Mouse (Mus musculus) hindbrain, embryonic 16.5 days (tissue): Measurements from ENCODE around the gene Arhgef7. TPM values are rescaled to one million over a fixed set of nuclear protein-coding genes. Genes with fewer than 3 reads are reported as not detected.

ENCODE experiments used
- ATAC-seq: fragments of 200-750 bp; cut with Nextera tagmentation; 2 replicates; pipeline ENCODE4 v1.8.0; 2017; ENCODE audit warnings: moderate TSS enrichment, moderate library complexity
- H3K27ac ChIP-seq: fragments of 300-500 bp; sonication (generic); 2 replicates; pipeline ENCODE4 v1.5.1; 2014; ENCODE audit warnings: low read depth, mild to moderate bottlenecking, control low read depth, low read length, moderate library complexity
- H3K27me3 ChIP-seq: fragments of 300-500 bp; sonication (generic); replicated peaks from 2 replicates; pipeline ENCODE4 v1.6.1; 2014; ENCODE audit warnings: low read length; ENCODE audit not compliant: control insufficient read depth, insufficient read depth
- H3K36me3 ChIP-seq: fragments of 300-500 bp; sonication (generic); 2 replicates; pipeline ENCODE4 v1.6.1; 2014; ENCODE audit warnings: mild to moderate bottlenecking, low read length, moderate library complexity, mixed read lengths; ENCODE audit not compliant: control insufficient read depth, insufficient read depth
- H3K4me1 ChIP-seq: fragments of 300-500 bp; sonication (generic); 2 replicates; pipeline ENCODE4 v1.6.1; 2014; ENCODE audit warnings: low read depth, low read length; ENCODE audit not compliant: control insufficient read depth, insufficient read depth
- H3K4me2 ChIP-seq: fragments of 300-500 bp; sonication (generic); 2 replicates; pipeline ENCODE4 v1.6.1; 2014; ENCODE audit warnings: mild to moderate bottlenecking, low read length, control low read depth, moderate library complexity
- H3K4me3 ChIP-seq: fragments of 300-500 bp; sonication (generic); 2 replicates; pipeline ENCODE4 v1.5.1; 2014; ENCODE audit warnings: mild to moderate bottlenecking, low read length, control low read depth, moderate library complexity
- H3K9ac ChIP-seq: fragments of 300-500 bp; sonication (generic); 2 replicates; pipeline ENCODE4 v1.6.1; 2014; ENCODE audit warnings: low read depth, mild to moderate bottlenecking, control low read depth, low read length, moderate library complexity
- H3K9me3 ChIP-seq: fragments of 300-500 bp; sonication (generic); 2 replicates; pipeline ENCODE4 v1.6.1; 2014; ENCODE audit warnings: mild to moderate bottlenecking, low read length, moderate library complexity; ENCODE audit not compliant: control insufficient read depth
- WGBS: fragments of 180-500 bp; shearing (Covaris S2); extraction: QIAGEN DNeasy Blood & Tissue Kit; methylation state at CpG from one replicate; pipeline ENCODE4 v1.1.7; 2014; 5-methylcytosine and 5-hydroxymethylcytosine counted together
- polyA plus RNA-seq: library from polyadenylated mRNA; unstranded; fragments of >200 nt; fragmentation: Nextera tagmentation; extraction: Ambion mirVana; gene quantifications from 2 replicates; pipeline ENCODE4 v1.2.1, GENCODE M21; 2015

Gene Arhgef7
- polyA plus RNA-seq, 1 experiment from 2014 or later, result 57.4 TPM

- Histone ChIP-seq H3K9ac (no peak overlapping the region), H3K4me3 (no peak overlapping the region), H3K36me3 (no peaks in the 10 kb centered on the region), H3K4me2 (no peak overlapping the region), H3K9me3 (no peaks in the 10 kb centered on the region), H3K4me1 (peaks cover 29% of the 10 kb centered on the region), H3K27me3 (no peaks in the 10 kb centered on the region), H3K27ac (no peak overlapping the region)
- WGBS, result 48% methylated on average over 7 of the region's 7 CpGs
- ATAC-seq, result no peak
These were observed 43.1 kb downstream of the Arhgef7 start for GRCm38 (mm10) chr8:11770521-11771080.

DNA sequence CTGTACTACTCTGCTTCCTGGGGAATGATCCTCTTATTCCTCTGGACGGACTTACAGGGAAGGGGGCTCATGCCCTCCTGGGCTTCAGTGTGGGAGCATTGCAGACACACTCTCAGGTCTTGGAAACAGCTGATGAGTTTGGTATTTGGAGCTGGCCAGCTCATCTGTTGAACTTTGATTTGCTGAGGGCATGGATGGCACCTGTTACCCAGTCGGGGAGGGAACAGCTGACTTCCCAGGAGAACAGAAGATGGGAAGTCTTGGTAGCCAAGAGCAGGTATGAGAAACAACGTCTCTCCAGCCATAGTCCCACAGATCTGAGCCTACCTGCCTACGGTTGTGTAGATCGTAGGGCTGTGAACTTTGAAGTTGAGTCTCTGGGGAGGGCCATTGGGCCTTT is 44.1 kb downstream of the Arhgef7 start:
- no peak overlapping the region for H3K4me2 ChIP-seq

DNA sequence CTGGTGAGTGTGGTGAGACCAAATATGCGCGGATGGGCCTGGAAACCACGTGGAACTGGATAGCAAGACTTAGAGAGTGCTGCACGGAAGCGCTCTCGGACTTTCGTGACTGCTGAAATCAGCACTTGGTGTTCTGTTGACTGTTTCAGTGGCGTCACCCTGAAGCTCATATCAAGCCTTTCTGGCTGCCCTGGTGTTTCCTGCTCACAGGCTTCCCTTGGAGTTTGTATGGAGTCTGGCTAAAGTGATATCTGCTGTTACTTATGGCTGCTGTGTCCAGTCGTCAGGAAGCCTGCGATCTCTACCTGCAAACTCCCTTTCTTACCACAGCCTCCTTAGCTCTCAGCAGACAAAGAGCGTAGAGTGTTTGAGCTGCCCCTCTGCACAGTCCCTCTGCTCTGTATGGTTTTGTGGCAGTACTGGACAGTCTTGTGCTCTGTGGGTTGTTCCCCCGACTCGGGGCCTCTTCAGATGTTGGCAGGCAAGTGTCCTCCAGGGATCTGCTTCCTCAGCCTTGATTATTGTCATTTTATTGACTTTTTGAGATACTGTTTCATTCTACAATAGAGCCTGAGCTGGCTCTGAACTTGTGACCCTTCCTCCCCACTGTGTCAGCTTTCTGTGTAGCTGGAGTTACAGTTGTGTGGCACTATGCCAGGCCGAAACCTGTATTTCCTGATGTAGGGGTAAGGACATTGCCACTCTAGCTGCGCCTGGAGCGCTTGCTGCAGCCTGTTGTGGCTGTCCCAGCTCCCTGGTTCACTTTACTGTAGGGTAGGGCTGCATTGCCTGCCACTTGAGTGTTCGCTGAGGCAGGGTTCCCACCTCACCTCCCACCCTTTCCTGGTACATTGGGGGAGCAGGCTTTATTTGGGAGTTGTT is 46.9 kb downstream of the Arhgef7 start:
- Histone ChIP-seq H3K36me3 (no peaks in the 10 kb centered on the region), H3K27me3 (no peaks in the 10 kb centered on the region), H3K27ac (no peak overlapping the region), H3K4me3 (no peak overlapping the region), H3K9me3 (no peaks in the 10 kb centered on the region), H3K4me2 (no peak overlapping the region), H3K4me1 (peaks cover 41% of the 10 kb centered on the region), H3K9ac (no peak overlapping the region)
- ATAC-seq, result no peak
- WGBS, result 77% methylated on average over 17 of the region's 17 CpGs

More for the DNA sequence above, 44.1 kb downstream of the Arhgef7 start:
- Histone ChIP-seq H3K27ac (no peak overlapping the region), H3K36me3 (no peaks in the 10 kb centered on the region), H3K4me3 (no peak overlapping the region), H3K9me3 (no peaks in the 10 kb centered on the region), H3K4me1 (peaks cover 32% of the 10 kb centered on the region), H3K27me3 (no peaks in the 10 kb centered on the region), H3K9ac (no peak overlapping the region)
- no peak for ATAC-seq
- 93% methylated on average over 5 of the region's 5 CpGs for WGBS

DNA sequence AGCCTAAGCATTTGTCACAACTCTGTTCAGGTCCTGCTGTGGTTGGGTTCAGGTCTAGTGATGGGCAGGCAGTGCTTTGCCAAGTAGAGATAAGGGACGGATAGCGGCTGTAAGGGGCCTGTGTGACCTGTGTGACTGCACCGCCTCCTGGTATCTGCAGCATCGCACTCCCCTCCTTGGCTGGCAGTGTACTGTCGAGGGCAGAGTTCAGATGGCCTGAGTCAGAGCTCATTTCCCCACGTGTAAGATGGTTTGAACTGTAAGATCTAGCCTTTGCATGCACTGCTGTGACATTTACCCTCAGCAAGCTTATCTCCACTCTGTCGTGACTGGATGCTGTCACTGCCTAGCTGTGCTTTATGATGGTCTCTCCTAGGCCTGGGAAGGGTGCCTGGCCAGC is 48.4 kb downstream of the Arhgef7 start:
- Histone ChIP-seq H3K9me3 (no peaks in the 10 kb centered on the region), H3K36me3 (no peaks in the 10 kb centered on the region), H3K27me3 (no peaks in the 10 kb centered on the region), H3K9ac (no peak overlapping the region), H3K4me2 (no peak overlapping the region), H3K27ac (no peak overlapping the region), H3K4me1 (peaks cover 41% of the 10 kb centered on the region), H3K4me3 (no peak overlapping the region)
- no peak for ATAC-seq
- 69% methylated on average over 7 of the region's 7 CpGs for WGBS

DNA sequence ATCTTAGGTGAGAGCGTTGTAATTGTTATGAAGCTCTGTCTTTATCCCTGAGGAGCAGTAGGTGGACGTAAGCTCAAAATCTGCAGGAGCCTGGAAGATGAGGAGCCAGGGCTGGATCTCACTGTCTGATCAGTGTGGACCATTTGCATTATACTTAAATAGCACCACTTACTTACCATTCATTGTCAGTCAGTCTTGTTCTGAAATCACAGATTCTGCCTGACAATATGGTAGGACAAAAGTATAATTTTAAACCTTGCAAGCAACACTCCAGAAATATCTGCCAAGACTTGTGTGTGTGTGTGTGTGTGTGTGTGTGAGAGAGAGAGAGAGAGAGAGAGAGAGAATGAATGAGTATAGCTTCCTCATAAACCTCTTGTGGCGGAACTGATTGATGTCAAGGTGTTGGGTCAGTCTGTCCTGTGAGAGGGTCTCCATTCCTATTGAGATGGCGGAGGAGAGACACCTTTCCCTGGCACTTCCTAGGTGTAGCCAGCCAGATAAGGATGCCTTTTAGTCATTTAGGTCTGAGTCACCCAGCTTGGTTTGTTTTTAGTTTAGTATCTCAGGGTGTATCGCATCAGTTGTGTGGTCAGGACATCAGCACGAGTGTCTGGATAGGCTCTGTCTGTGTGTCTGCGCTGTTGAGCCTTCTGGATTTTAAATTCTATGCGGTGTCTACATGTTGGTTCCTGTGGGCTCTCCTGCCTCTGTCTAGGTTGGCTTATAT is 49.1 kb downstream of the Arhgef7 start:
- WGBS, result 90% methylated on average over 8 of the region's 8 CpGs
- H3K9ac ChIP-seq, result no peak overlapping the region
- no peak overlapping the region for H3K4me3 ChIP-seq
- H3K4me2 ChIP-seq, result no peak overlapping the region
- H3K36me3 ChIP-seq, result no peaks in the 10 kb centered on the region
- peaks cover 41% of the 10 kb centered on the region for H3K4me1 ChIP-seq
- no peak for ATAC-seq
- H3K27me3 ChIP-seq, result no peaks in the 10 kb centered on the region
- no peaks in the 10 kb centered on the region for H3K9me3 ChIP-seq
- no peak overlapping the region for H3K27ac ChIP-seq

DNA sequence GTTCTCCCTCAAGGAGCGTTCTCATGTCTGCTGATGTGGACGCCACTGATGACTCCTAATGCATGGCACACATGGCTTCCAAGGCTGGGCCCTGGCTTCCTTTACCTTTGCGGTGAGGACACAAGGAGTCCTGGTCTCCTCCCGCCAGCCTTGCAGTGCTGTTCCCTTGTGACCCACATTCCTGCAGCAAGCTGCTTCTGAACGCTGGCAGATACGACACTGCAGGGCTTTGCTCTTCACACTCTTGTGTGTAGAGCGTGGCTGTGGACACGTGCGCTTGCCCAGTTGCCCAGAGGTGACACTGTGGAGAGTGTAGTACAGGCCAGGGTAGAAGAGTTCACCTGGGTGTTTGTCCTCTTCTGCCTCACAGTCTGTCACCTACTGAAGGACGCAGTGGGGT is 49.7 kb downstream of the Arhgef7 start:
- Histone ChIP-seq H3K9me3 (no peaks in the 10 kb centered on the region), H3K4me3 (no peak overlapping the region), H3K27me3 (no peaks in the 10 kb centered on the region), H3K36me3 (peaks cover 1% of the 10 kb centered on the region; the same call in 1 of the 2 replicates), H3K27ac (no peak overlapping the region), H3K4me2 (no peak overlapping the region), H3K4me1 (peaks cover 41% of the 10 kb centered on the region), H3K9ac (no peak overlapping the region)
- ATAC-seq, result peak; percentile 31; the same call in 1 of the 2 replicates
- WGBS, result 67% methylated on average over 10 of the region's 10 CpGs

DNA sequence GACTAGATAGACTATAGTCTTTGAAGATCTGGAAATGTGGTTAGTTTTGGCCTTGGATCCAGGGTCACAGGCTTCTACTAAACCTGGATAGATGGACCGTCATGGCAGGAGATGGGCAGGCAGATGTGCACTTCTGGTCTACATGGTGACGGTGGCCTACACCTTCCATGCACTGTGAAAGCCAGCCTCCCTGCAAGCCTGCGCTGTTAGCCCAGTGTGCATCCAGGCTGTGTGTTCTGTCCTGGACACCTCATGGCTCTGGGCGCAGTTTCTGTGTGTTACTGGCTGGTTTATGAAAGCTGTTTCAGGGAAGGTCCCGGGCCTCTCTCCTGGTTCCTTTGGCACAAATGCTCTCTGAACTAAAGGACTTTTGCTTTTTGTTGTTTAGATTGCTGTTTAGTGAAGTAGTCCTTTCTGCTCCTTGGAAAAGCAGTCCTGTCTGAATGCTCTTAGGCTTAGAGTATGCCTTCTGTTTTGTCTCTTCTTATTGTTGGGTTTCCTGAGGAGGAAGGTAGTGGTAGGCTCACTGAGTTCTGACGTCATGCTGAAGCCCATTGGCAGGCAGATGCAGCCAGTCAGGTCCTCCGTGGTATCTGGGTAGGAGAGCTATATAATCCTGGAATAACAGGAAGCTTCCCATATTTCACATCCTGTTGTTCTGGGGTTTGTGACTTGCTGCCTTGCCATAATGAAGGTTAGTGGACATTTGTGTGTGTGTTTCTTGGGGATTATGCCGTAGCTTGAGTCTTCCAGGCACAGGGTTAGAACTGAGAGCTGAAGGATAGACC is 51.3 kb downstream of the Arhgef7 start:
- Histone ChIP-seq H3K9ac (no peak overlapping the region), H3K27me3 (no peaks in the 10 kb centered on the region), H3K9me3 (no peaks in the 10 kb centered on the region), H3K36me3 (peaks cover 11% of the 10 kb centered on the region; the same call in 1 of the 2 replicates), H3K4me1 (peaks cover 32% of the 10 kb centered on the region), H3K4me3 (no peak overlapping the region), H3K4me2 (no peak overlapping the region), H3K27ac (0 out of 2 replicates have a peak overlapping the region, but pooled peaks have one; percentile 15)
- WGBS, result 79% methylated on average over 8 of the region's 8 CpGs
- no peak for ATAC-seq

GRCm38 (mm10) chr8:11779844-11780634 is 52.5 kb downstream of the Arhgef7 start:
- no peaks in the 10 kb centered on the region for H3K27me3 ChIP-seq
- no peak for ATAC-seq
- no peaks in the 10 kb centered on the region for H3K9me3 ChIP-seq
- no peak overlapping the region for H3K4me2 ChIP-seq
- 81% methylated on average over 10 of the region's 10 CpGs for WGBS
- 0 out of 2 replicates have a peak overlapping the region, but pooled peaks have one; percentile 15 for H3K27ac ChIP-seq
- no peak overlapping the region for H3K4me3 ChIP-seq
- peaks cover 11% of the 10 kb centered on the region; the same call in 1 of the 2 replicates for H3K36me3 ChIP-seq
- H3K4me1 ChIP-seq, result peaks cover 21% of the 10 kb centered on the region
- H3K9ac ChIP-seq, result no peak overlapping the region
